Mouse (Mus musculus) hindbrain, embryonic 10.5 days (tissue): Measurements from ENCODE around the gene Tut7. TPM values are rescaled to one million over a fixed set of nuclear protein-coding genes. Genes with fewer than 3 reads are reported as not detected.

ENCODE experiments used
- polyA plus RNA-seq: library from polyadenylated mRNA; unstranded; fragments of >200 nt; fragmentation: Nextera tagmentation; extraction: Ambion mirVana; gene quantifications from 2 replicates; pipeline ENCODE4 v1.2.1, GENCODE M21; 2016

The Tut7 gene
- polyA plus RNA-seq, 1 experiment from 2014 or later, result 35.4 TPM

Other genes starting within 250 kb of the Tut7 start
- gene Agtpbp1, start 237.9 kb downstream of the Tut7 start, polyA plus RNA-seq, result 11.3 and 12.3 TPM in 2 replicates
- 104 and 105 TPM in 2 replicates for gene Naa35, start 237.9 kb downstream of the Tut7 start, polyA plus RNA-seq
- 144 and 181 TPM in 2 replicates for gene Golm1, start 147.3 kb downstream of the Tut7 start, polyA plus RNA-seq
- not detected in 2 replicates for gene 4921517D22Rik, start 129.0 kb downstream of the Tut7 start, polyA plus RNA-seq
- gene Spata31d1a, start 112.8 kb downstream of the Tut7 start, polyA plus RNA-seq, result 0.05 TPM in 1 of 2 replicates, not detected in the other
- 0.04 TPM in 1 of 2 replicates, not detected in the other for gene Spata31d1b, start 110.9 kb downstream of the Tut7 start, polyA plus RNA-seq
- gene Spata31d1d, start 91.4 kb downstream of the Tut7 start, polyA plus RNA-seq, result not detected in 2 replicates
- gene 1700014D04Rik, start 76.4 kb downstream of the Tut7 start, polyA plus RNA-seq, result 0.18 TPM in 1 of 2 replicates, not detected in the other
- 101 and 116 TPM in 2 replicates for gene Isca1, start 53.3 kb downstream of the Tut7 start, polyA plus RNA-seq
- not detected in 2 replicates for gene Gm49354, start 40.9 kb downstream of the Tut7 start, polyA plus RNA-seq